Mouse (Mus musculus) CH12.LX (cell line): Measurements from ENCODE around the gene Slc34a1. TPM values are rescaled to one million over a fixed set of nuclear protein-coding genes. Genes with fewer than 3 reads are reported as not detected.

ENCODE experiments used
- DNase-seq: peaks from one replicate; pipeline ENCODE4 v3.0.0-alpha.2; 2013; ENCODE audit errors: extremely low read depth
- H3K27ac ChIP-seq: 2 replicates; pipeline ENCODE4 v1.5.1; 2012; ENCODE audit warnings: low read depth, mild to moderate bottlenecking, control low read depth, moderate library complexity; ENCODE audit not compliant: insufficient read depth
- H3K27me3 ChIP-seq: replicated peaks from 2 replicates; pipeline ENCODE3; 2012; ENCODE audit warnings: inconsistent platforms
- H3K36me3 ChIP-seq, 2 experiments: replicated peaks in 1 of 2; 2 replicates each; pipeline versions ENCODE3 to v1.6.1; 2012; ENCODE audit warnings: inconsistent platforms in 1 of 2, low read length in 1 of 2, mild to moderate bottlenecking in 1 of 2, mixed read lengths in 1 of 2, moderate library complexity in 1 of 2; ENCODE audit not compliant: control insufficient read depth in 1 of 2, insufficient read depth in 1 of 2
- H3K4me1 ChIP-seq, 2 experiments: 2 replicates each; pipeline ENCODE4 v1.6.1; 2012; ENCODE audit warnings: inconsistent platforms in 1 of 2, moderate library complexity in 1 of 2; ENCODE audit not compliant: insufficient read depth in 2 of 2, control insufficient read depth in 1 of 2
- H3K4me2 ChIP-seq: 2 replicates; pipeline ENCODE4 v1.6.1; 2012; ENCODE audit warnings: low read depth, mild to moderate bottlenecking, control low read depth; ENCODE audit not compliant: poor library complexity, insufficient read depth, severe bottlenecking
- H3K4me3 ChIP-seq, 3 experiments: fragments of 150-350 bp in 1 of 3; sonication (generic) in 1 of 3; replicated peaks in 1 of 3; 2 replicates each; pipeline versions ENCODE3 to v1.5.1; 2011 to 2012; ENCODE audit warnings: low read depth in 2 of 3, low read length in 2 of 3, mild to moderate bottlenecking in 2 of 3, moderate library complexity in 2 of 3, control low read depth in 1 of 3, improper control_type of control experiment in 1 of 3, inconsistent platforms in 1 of 3, mixed read lengths in 1 of 3; ENCODE audit not compliant: poor library complexity in 1 of 3
- H3K79me2 ChIP-seq: replicated peaks from 2 replicates; pipeline ENCODE4 v1.6.1; 2012; ENCODE audit warnings: mild to moderate bottlenecking, moderate library complexity; ENCODE audit not compliant: control insufficient read depth, poor library complexity, insufficient read depth, severe bottlenecking; ENCODE audit errors: extremely low read depth
- H3K9ac ChIP-seq: 2 replicates; pipeline ENCODE4 v1.6.1; 2012; ENCODE audit warnings: low read depth, mild to moderate bottlenecking, control low read depth, moderate library complexity; ENCODE audit not compliant: insufficient read depth
- H3K9me3 ChIP-seq: replicated peaks from 2 replicates; pipeline ENCODE3; 2012; ENCODE audit warnings: low read length, inconsistent platforms, mixed read lengths
- CHD1 ChIP-seq: IDR thresholded peaks from 2 replicates; pipeline ENCODE4 v1.6.1; 2012; ENCODE audit warnings: low read depth, low read length, improper control_type of control experiment, inconsistent platforms
- E2F4 ChIP-seq: IDR thresholded peaks from 2 replicates; pipeline ENCODE4 v1.6.1; 2011; ENCODE audit warnings: low read depth, low read length, improper control_type of control experiment; ENCODE audit not compliant: insufficient replicate concordance
- ELF1 ChIP-seq: IDR thresholded peaks from 2 replicates; pipeline ENCODE4 v1.6.1; 2014; ENCODE audit warnings: low read depth, mild to moderate bottlenecking, inconsistent platforms, low read length, improper control_type of control experiment
- EP300 ChIP-seq: IDR thresholded peaks from 2 replicates; pipeline ENCODE4 v1.6.1; 2011; ENCODE audit warnings: low read length, improper control_type of control experiment
- ETS1 ChIP-seq: conservative IDR thresholded peaks from 2 replicates; pipeline ENCODE4 v1.6.1; 2012; ENCODE audit warnings: low read depth, mild to moderate bottlenecking, inconsistent platforms, low read length, improper control_type of control experiment, moderate library complexity
- JUN ChIP-seq: IDR thresholded peaks from 2 replicates; pipeline ENCODE4 v1.6.1; 2011; ENCODE audit warnings: low read depth, mild to moderate bottlenecking, low read length, improper control_type of control experiment, moderate library complexity; ENCODE audit not compliant: insufficient read depth
- KAT2A ChIP-seq: IDR thresholded peaks from 2 replicates; pipeline ENCODE4 v1.6.1; 2012; ENCODE audit warnings: low read length, improper control_type of control experiment, inconsistent platforms; ENCODE audit not compliant: insufficient replicate concordance
- MAX ChIP-seq: IDR thresholded peaks from 2 replicates; pipeline ENCODE4 v1.6.1; 2011; ENCODE audit warnings: low read length, improper control_type of control experiment
- MAZ ChIP-seq: IDR thresholded peaks from 2 replicates; pipeline ENCODE4 v1.6.1; 2012; ENCODE audit warnings: low read depth, mild to moderate bottlenecking, inconsistent platforms, low read length, improper control_type of control experiment, moderate library complexity
- MEF2A ChIP-seq: IDR thresholded peaks from 2 replicates; pipeline ENCODE4 v1.6.1; 2014; ENCODE audit warnings: low read depth, mild to moderate bottlenecking, inconsistent platforms, low read length, improper control_type of control experiment, borderline replicate concordance
- MXI1 ChIP-seq: IDR thresholded peaks from 2 replicates; pipeline ENCODE4 v1.6.1; 2011; ENCODE audit warnings: mild to moderate bottlenecking, low read depth, low read length, improper control_type of control experiment
- MYC ChIP-seq: IDR thresholded peaks from 2 replicates; pipeline ENCODE4 v1.6.1; 2011; ENCODE audit warnings: low read depth, mild to moderate bottlenecking, improper control_type of control experiment, low read length
- NELFE ChIP-seq: IDR thresholded peaks from 2 replicates; pipeline ENCODE4 v1.6.1; 2011; ENCODE audit warnings: low read depth, low read length, improper control_type of control experiment
- PAX5 ChIP-seq: IDR thresholded peaks from 2 replicates; pipeline ENCODE4 v1.6.1; 2012; ENCODE audit warnings: low read length, inconsistent platforms, mixed read lengths
- POLR2AphosphoS2 ChIP-seq: IDR thresholded peaks from 2 replicates; pipeline ENCODE4 v1.6.1; 2011; ENCODE audit warnings: low read depth, low read length, improper control_type of control experiment
- SMC3 ChIP-seq: IDR thresholded peaks from 2 replicates; pipeline ENCODE4 v1.6.1; 2011; ENCODE audit warnings: low read depth, low read length, improper control_type of control experiment
- USF1 ChIP-seq: IDR thresholded peaks from 2 replicates; pipeline ENCODE4 v1.6.1; 2014; ENCODE audit warnings: low read depth, mild to moderate bottlenecking, inconsistent platforms, low read length, improper control_type of control experiment
- ZC3H11A ChIP-seq: IDR thresholded peaks from 2 replicates; pipeline ENCODE4 v1.6.1; 2012; ENCODE audit warnings: low read depth, mild to moderate bottlenecking, inconsistent platforms, low read length, improper control_type of control experiment
- ZKSCAN1 ChIP-seq: IDR thresholded peaks from 2 replicates; pipeline ENCODE4 v1.6.1; 2012; ENCODE audit warnings: low read depth, inconsistent platforms, low read length, improper control_type of control experiment, borderline replicate concordance
- dilution Hi-C: fragments of 300-500 bp; cut with MboI; formaldehyde crosslinking; loops from 2 replicates; pipeline ENCODE4 v1.14.3; 2020; ENCODE audit warnings: low sequenced_read_pairs; ENCODE audit not compliant: extremely low pct_unique_long_range_greater_than_20kb, extremely low pct_ligation_motif_present
- in situ Hi-C: fragments of 300-500 bp; cut with MboI; formaldehyde crosslinking; loops from 3 replicates; pipeline ENCODE4 v1.14.3; 2019; ENCODE audit warnings: low sequenced_read_pairs, low pct_ligation_motif_present, low pct_unique_long_range_greater_than_20kb, mixed read lengths
- polyA plus RNA-seq: library from polyadenylated mRNA; unstranded; fragments of >175 nt; gene quantifications from 2 replicates; pipeline ENCODE4 v1.2.1, GENCODE M21; 2012; ENCODE audit warnings: low read depth; ENCODE audit not compliant: insufficient read length
- total RNA-seq, 2 experiments: library from RNA; depleted of rRNA; stranded (reverse); fragments of 300-350 nt in 1 of 2; fragments of >200 nt in 1 of 2; gene quantifications; 2 replicates each; pipeline ENCODE4 v1.2.3; 2012 to 2014

Slc34a1 gene
- total and polyA plus RNA-seq, 3 experiments, result not detected

- TF ChIP-seq ETS1 (0 out of 2 replicates have a peak, but pooled peaks have one; percentile 22), MAZ (0 out of 2 replicates have a peak, but pooled peaks have one; percentile 46), JUN (no peak), KAT2A (no peak)
These were observed 28.4 kb upstream of the Slc34a1 start, which contains the start of gene Rgs14 (continued) for GRCm38 (mm10) chr13:55369531-55370114.

- in situ Hi-C loops (no loop called here), dilution Hi-C loops (no loop called here)
- DNase-seq, result no peak
- Histone ChIP-seq H3K9ac (peak overlapping the region; percentile 37), H3K27me3 (no peaks in the 10 kb centered on the region), H3K4me1 (peaks cover 22 to 61% of the 10 kb centered on the region in 2 experiments), H3K36me3 (peaks cover 0 to 3% of the 10 kb centered on the region in 2 experiments), H3K27ac (no peak overlapping the region), H3K79me2 (no peaks in the 10 kb centered on the region), H3K9me3 (no peaks in the 10 kb centered on the region), H3K4me3 (peak overlapping the region; percentile 55 to 65 (median 62)), H3K4me2 (peak overlapping the region; percentile 48)
- TF ChIP-seq PAX5 (no peak), E2F4 (no peak), POLR2AphosphoS2 (no peak), USF1 (no peak), MAZ (no peak), ETS1 (no peak), MEF2A (no peak), KAT2A (no peak), MYC (no peak), MXI1 (no peak), ZC3H11A (no peak), ELF1 (no peak), EP300 (no peak), CHD1 (no peak), MAX (no peak), ZKSCAN1 (no peak), NELFE (no peak), SMC3 (no peak)
These were observed 27.8 kb upstream of the Slc34a1 start for GRCm38 (mm10) chr13:55370234-55370633.
